Mouse (Mus musculus) megakaryocyte, embryonic 14.5 days (primary cell): ENCODE data around the gene Elavl1. TPM values are rescaled to one million over a fixed set of nuclear protein-coding genes. Genes with fewer than 3 reads are reported as not detected.

Source experiments
- H3K27me3 ChIP-seq: replicated peaks from 2 replicates; pipeline ENCODE3; 2012; ENCODE audit warnings: inconsistent platforms
- H3K36me3 ChIP-seq: replicated peaks from 2 replicates; pipeline ENCODE3; 2012; ENCODE audit warnings: low read length, inconsistent platforms, mixed read lengths
- H3K4me1 ChIP-seq: 2 replicates; pipeline ENCODE4 v1.6.1; 2012; ENCODE audit warnings: inconsistent platforms
- H3K4me3 ChIP-seq: replicated peaks from 2 replicates; pipeline ENCODE3; 2012; ENCODE audit warnings: moderate library complexity, mild to moderate bottlenecking, inconsistent platforms
- H3K9me3 ChIP-seq: 2 replicates; pipeline ENCODE4 v1.6.1; 2012; ENCODE audit warnings: inconsistent platforms
- FLI1 ChIP-seq: IDR thresholded peaks from 2 replicates; pipeline ENCODE4 v1.6.1; 2012; ENCODE audit warnings: low read length, inconsistent platforms, mixed read lengths
- GATA1 ChIP-seq: IDR thresholded peaks from 3 replicates; pipeline ENCODE4 v1.6.1; 2012; ENCODE audit warnings: mixed read lengths, low read length, inconsistent platforms, borderline replicate concordance
- polyA plus RNA-seq: library from polyadenylated mRNA; stranded (reverse); fragments of >175 nt; gene quantifications from 2 replicates; pipeline ENCODE4 v1.2.3, GENCODE M21; 2012; ENCODE audit warnings: low replicate concordance; ENCODE audit not compliant: insufficient read depth

Elavl1 gene
- polyA plus RNA-seq, 1 experiment, result 41.2 TPM

- H3K27me3 ChIP-seq, result no peaks in the 10 kb centered on the region
- H3K36me3 ChIP-seq, result peaks cover 64% of the 10 kb centered on the region
- TF ChIP-seq FLI1 (no peak), GATA1 (no peak)
- H3K4me1 ChIP-seq, result peaks cover 76% of the 10 kb centered on the region
- H3K4me3 ChIP-seq, result peak overlapping the region; percentile 99
- no peaks in the 10 kb centered on the region for H3K9me3 ChIP-seq
Measured at GRCm38 (mm10) chr8:4324525-4324924, 688 bp downstream of the Elavl1 start.

- peaks cover 77% of the 10 kb centered on the region for H3K4me1 ChIP-seq
- H3K27me3 ChIP-seq, result no peaks in the 10 kb centered on the region
- peak overlapping the region; percentile 99 for H3K4me3 ChIP-seq
- H3K36me3 ChIP-seq, result peaks cover 59% of the 10 kb centered on the region
- TF ChIP-seq GATA1 (no peak), FLI1 (no peak)
- no peaks in the 10 kb centered on the region for H3K9me3 ChIP-seq
Measured at GRCm38 (mm10) chr8:4323917-4324316, 1.3 kb downstream of the Elavl1 start.

- H3K4me3 ChIP-seq, result peak overlapping the region; percentile 99
- no peaks in the 10 kb centered on the region for H3K9me3 ChIP-seq
- peaks cover 52% of the 10 kb centered on the region for H3K36me3 ChIP-seq
- TF ChIP-seq FLI1, result no peak
- peaks cover 80% of the 10 kb centered on the region for H3K4me1 ChIP-seq
- no peaks in the 10 kb centered on the region for H3K27me3 ChIP-seq
Measured at GRCm38 (mm10) chr8:4322470-4322869, 2.7 kb downstream of the Elavl1 start.

GRCm38 (mm10) chr8:4321031-4321430 is 4.2 kb downstream of the Elavl1 start:
- TF ChIP-seq GATA1 (no peak), FLI1 (no peak)
- H3K9me3 ChIP-seq, result no peaks in the 10 kb centered on the region
- no peak overlapping the region for H3K4me3 ChIP-seq
- peaks cover 49% of the 10 kb centered on the region for H3K36me3 ChIP-seq
- H3K27me3 ChIP-seq, result no peaks in the 10 kb centered on the region
- H3K4me1 ChIP-seq, result peaks cover 85% of the 10 kb centered on the region

- Histone ChIP-seq H3K4me1 (peaks cover 85% of the 10 kb centered on the region), H3K27me3 (no peaks in the 10 kb centered on the region), H3K36me3 (peaks cover 51% of the 10 kb centered on the region), H3K4me3 (peak overlapping the region; percentile 12), H3K9me3 (no peaks in the 10 kb centered on the region)
- TF ChIP-seq FLI1 (no peak), GATA1 (no peak)
Measured at GRCm38 (mm10) chr8:4320404-4320803, 4.8 kb downstream of the Elavl1 start.

GRCm38 (mm10) chr8:4319573-4319872 is 5.7 kb downstream of the Elavl1 start:
- H3K27me3 ChIP-seq, result no peaks in the 10 kb centered on the region
- peaks cover 92% of the 10 kb centered on the region for H3K4me1 ChIP-seq
- no peak for TF ChIP-seq GATA1
- no peak for TF ChIP-seq FLI1
- H3K4me3 ChIP-seq, result no peak overlapping the region
- H3K36me3 ChIP-seq, result peaks cover 51% of the 10 kb centered on the region
- no peaks in the 10 kb centered on the region for H3K9me3 ChIP-seq

GRCm38 (mm10) chr8:4318796-4319572 is 6.2 kb downstream of the Elavl1 start:
- Histone ChIP-seq H3K9me3 (no peaks in the 10 kb centered on the region), H3K4me1 (peaks cover 96% of the 10 kb centered on the region), H3K36me3 (peaks cover 51% of the 10 kb centered on the region), H3K4me3 (peak overlapping the region; percentile 50), H3K27me3 (no peaks in the 10 kb centered on the region)
- TF ChIP-seq GATA1, result no peak

- H3K27me3 ChIP-seq, result no peaks in the 10 kb centered on the region
- no peaks in the 10 kb centered on the region for H3K9me3 ChIP-seq
- H3K36me3 ChIP-seq, result peaks cover 51% of the 10 kb centered on the region
- peak overlapping the region; percentile 25 for H3K4me3 ChIP-seq
- no peak for TF ChIP-seq GATA1
- no peak for TF ChIP-seq FLI1
- H3K4me1 ChIP-seq, result peaks cover 96% of the 10 kb centered on the region
Measured at GRCm38 (mm10) chr8:4318124-4318523, 7.1 kb downstream of the Elavl1 start.

- TF ChIP-seq GATA1, result no peak
- no peak for TF ChIP-seq FLI1
- H3K27me3 ChIP-seq, result no peaks in the 10 kb centered on the region
- H3K9me3 ChIP-seq, result no peaks in the 10 kb centered on the region
- H3K36me3 ChIP-seq, result peaks cover 42% of the 10 kb centered on the region
- no peak overlapping the region for H3K4me3 ChIP-seq
- peaks cover 96% of the 10 kb centered on the region for H3K4me1 ChIP-seq
Measured at GRCm38 (mm10) chr8:4314852-4315251, 10.4 kb downstream of the Elavl1 start.

GRCm38 (mm10) chr8:4313254-4314124 is 11.7 kb downstream of the Elavl1 start:
- H3K36me3 ChIP-seq, result peaks cover 47% of the 10 kb centered on the region
- H3K4me3 ChIP-seq, result peak overlapping the region; percentile 62
- TF ChIP-seq GATA1, result no peak
- TF ChIP-seq FLI1, result no peak
- no peaks in the 10 kb centered on the region for H3K9me3 ChIP-seq
- peaks cover 87% of the 10 kb centered on the region for H3K4me1 ChIP-seq
- no peaks in the 10 kb centered on the region for H3K27me3 ChIP-seq
